Mouse (Mus musculus): ENCODE data around the gene Fam118a. TPM values are rescaled to one million over a fixed set of nuclear protein-coding genes. Genes with fewer than 3 reads are reported as not detected.
A peak's percentile ranks its signal among the peaks of the same experiment; 100 is the strongest.
"Not testable (repeated sequence)": the region's sequence is repeated elsewhere in the genome, so short reads cannot be mapped to it uniquely, and the experiment has no call there.

Gene Fam118a
- total and polyA plus RNA-seq, 3 experiments, result 11.7 to 12.9 TPM; not detected in 1

GRCm38 (mm10) chr15:85033916-85034315 is 5.2 kb downstream of the Fam118a start:
- H3K27ac ChIP-seq (ENCODE audit: control insufficient read depth, low read depth, low read length); H3K9ac ChIP-seq (ENCODE audit: control insufficient read depth, low read depth, low read length, poor library complexity, severe bottlenecking); H3K27me3 ChIP-seq (ENCODE audit: control insufficient read depth in 1 of 2, insufficient read depth in 2 of 2, low read length in 2 of 2); DNase-seq (ENCODE audit: low read depth, low spot score); H3K4me3 ChIP-seq (ENCODE audit: control insufficient read depth in 1 of 2, insufficient read depth in 1 of 2, low read depth in 2 of 2, low read length in 2 of 2); H3K79me2 ChIP-seq (ENCODE audit: control insufficient read depth, insufficient read depth, low read length, poor library complexity); H3K9me3 ChIP-seq (replicated peaks; ENCODE audit: insufficient read depth, low read length): not testable (repeated sequence)
- peaks cover 0 to 14% of the 10 kb centered on the region in 2 experiments; a peak in 2 of 4 replicates for H3K36me3 ChIP-seq (ENCODE audit: control insufficient read depth in 1 of 2, insufficient read depth in 2 of 2, low read length in 2 of 2)
- H3K4me1 ChIP-seq (ENCODE audit: control insufficient read depth in 1 of 2, insufficient read depth in 2 of 2, low read length in 2 of 2), result peaks cover 0 to 18% of the 10 kb centered on the region in 2 experiments; a peak in 2 of 4 replicates

DNA sequence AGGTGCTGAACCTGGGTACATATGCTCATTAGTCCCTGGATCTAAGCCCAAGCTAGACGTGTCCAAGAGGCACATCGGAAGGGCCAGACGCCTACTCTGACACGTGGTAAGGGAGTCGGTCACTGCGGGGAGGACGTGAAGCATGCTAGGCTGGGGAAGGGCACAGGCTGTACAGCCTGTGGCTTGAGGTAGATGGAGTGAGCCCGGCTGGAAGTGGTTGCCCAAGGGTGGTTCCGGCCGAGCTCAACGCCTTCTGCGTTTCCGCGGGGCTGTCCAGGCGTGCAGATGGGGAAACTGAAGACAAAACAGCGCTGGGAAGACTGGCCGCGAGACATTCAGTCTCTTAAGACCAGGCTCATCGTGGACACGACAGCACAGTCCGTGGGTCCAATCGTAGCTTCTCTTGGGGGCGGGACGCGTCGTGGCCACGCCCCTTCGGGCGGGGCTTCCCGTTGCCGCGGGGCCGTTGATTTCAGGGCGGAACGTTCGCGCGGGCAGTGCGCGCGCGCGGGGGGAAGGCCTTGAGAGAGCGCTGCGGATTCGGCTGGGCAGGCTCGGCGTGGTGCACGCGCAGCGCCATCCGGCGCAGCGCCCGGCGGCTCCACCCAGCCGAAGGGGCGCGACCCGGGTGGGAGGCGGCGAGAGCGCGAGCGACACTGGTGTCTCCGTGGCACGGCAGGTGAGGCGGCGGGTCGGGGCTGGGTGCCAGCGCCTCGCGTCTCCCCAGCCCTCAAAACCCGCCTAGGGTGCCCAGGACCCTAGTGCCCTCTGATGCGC is 8.0 kb downstream of the Fam118a start:
- Histone ChIP-seq H3K4me3 (ENCODE audit: control insufficient read depth in 1 of 2, insufficient read depth in 1 of 2, low read depth in 2 of 2, low read length in 2 of 2) (peak overlapping the region; percentile 94), H3K27me3 (ENCODE audit: control insufficient read depth in 1 of 2, insufficient read depth in 2 of 2, low read length in 2 of 2) (no peaks in the 10 kb centered on the region), H3K36me3 (ENCODE audit: control insufficient read depth in 1 of 2, insufficient read depth in 2 of 2, low read length in 2 of 2) (peaks cover 0 to 14% of the 10 kb centered on the region in 2 experiments; a peak in 2 of 4 replicates), H3K27ac (ENCODE audit: control insufficient read depth, low read depth, low read length) (peak overlapping the region; percentile 43), H3K9ac (ENCODE audit: control insufficient read depth, low read depth, low read length, poor library complexity, severe bottlenecking) (peak overlapping the region; percentile 86), H3K9me3 (replicated peaks; ENCODE audit: insufficient read depth, low read length) (no peaks in the 10 kb centered on the region), H3K79me2 (ENCODE audit: control insufficient read depth, insufficient read depth, low read length, poor library complexity) (peaks cover 8% of the 10 kb centered on the region; the same call in 1 of the 2 replicates), H3K4me1 (ENCODE audit: control insufficient read depth in 1 of 2, insufficient read depth in 2 of 2, low read length in 2 of 2) (peaks cover 0 to 18% of the 10 kb centered on the region in 2 experiments; a peak in 2 of 4 replicates)
- peak; percentile 96 for DNase-seq (ENCODE audit: low read depth, low spot score)
- TF ChIP-seq TAL1 (IDR thresholded peaks at IDR 0.05; ENCODE audit: low read length) (no peak), SIN3A (IDR thresholded peaks at IDR 0.05; ENCODE audit: low read length) (peak; percentile 77; the same call in 1 of the 2 replicates), NELFE (IDR thresholded peaks at IDR 0.05; ENCODE audit: low read depth, low read length) (peak; percentile 92), ELF1 (IDR thresholded peaks at IDR 0.05; ENCODE audit: low read depth, low read length) (peak; percentile 59; the same call in 1 of the 2 replicates), POLR2A (IDR thresholded peaks at IDR 0.05; ENCODE audit: control insufficient read depth in 1 of 2, insufficient read depth in 1 of 2, low read depth in 1 of 2, low read length in 2 of 2, poor library complexity in 1 of 2) (peak; percentile 69 to 96), MAX (IDR thresholded peaks at IDR 0.05; ENCODE audit: low read length) (peak; percentile 67; the same call in 1 of the 2 replicates), MYB (IDR thresholded peaks at IDR 0.05; ENCODE audit: low read depth, low read length) (no peak), NRF1 (IDR thresholded peaks at IDR 0.05; ENCODE audit: insufficient read depth, low read depth, low read length, poor library complexity, severe bottlenecking) (peak; percentile 85), MAZ (IDR thresholded peaks at IDR 0.05; ENCODE audit: low read depth, low read length) (peak; percentile 82; the same call in 1 of the 2 replicates), GATA1 (IDR thresholded peaks at IDR 0.05; ENCODE audit: low read depth, low read length) (no peak), POLR2AphosphoS5 (IDR thresholded peaks at IDR 0.05; ENCODE audit: borderline replicate concordance, low read depth, low read length) (0 out of 2 replicates have a peak, but pooled peaks have one; percentile 24), ZMIZ1 (IDR thresholded peaks at IDR 0.05; ENCODE audit: low read depth, low read length) (peak; percentile 60; the same call in 1 of the 2 replicates), SMC3 (IDR thresholded peaks at IDR 0.05; ENCODE audit: low read depth, low read length) (no peak; the same call in 1 of the 2 replicates), TBP (IDR thresholded peaks at IDR 0.05; ENCODE audit: low read depth, low read length) (peak; percentile 87), JUND (IDR thresholded peaks at IDR 0.05; ENCODE audit: low read depth, low read length) (no peak), USF2 (IDR thresholded peaks at IDR 0.05; ENCODE audit: borderline replicate concordance in 1 of 2, insufficient read depth in 1 of 2, low read depth in 1 of 2, low read length in 2 of 2) (no peak), E2F4 (IDR thresholded peaks at IDR 0.05; ENCODE audit: borderline replicate concordance, low read depth, low read length) (0 out of 2 replicates have a peak, but pooled peaks have one; percentile 77), POLR2AphosphoS2 (IDR thresholded peaks at IDR 0.05; ENCODE audit: low read length) (peak; percentile 86), HCFC1 (IDR thresholded peaks at IDR 0.05; ENCODE audit: low read depth, low read length) (peak; percentile 86), ETS1 (IDR thresholded peaks at IDR 0.05; ENCODE audit: low read depth, low read length) (no peak; the same call in 1 of the 2 replicates), MAFK (IDR thresholded peaks at IDR 0.05; ENCODE audit: borderline replicate concordance, low read depth, low read length) (no peak), ZKSCAN1 (IDR thresholded peaks at IDR 0.05; ENCODE audit: low read depth, low read length) (no peak), BHLHE40 (IDR thresholded peaks at IDR 0.05; ENCODE audit: borderline replicate concordance, low read depth, low read length) (no peak), USF1 (IDR thresholded peaks at IDR 0.05; ENCODE audit: low read depth, low read length) (peak; percentile 32; the same call in 1 of the 2 replicates), MXI1 (IDR thresholded peaks at IDR 0.05; ENCODE audit: low read depth, low read length) (peak; percentile 95), CTCF (IDR thresholded peaks at IDR 0.05 in 2 of 3, conservative IDR thresholded peaks at IDR 0.05 in 1 of 3; ENCODE audit: control insufficient read depth in 1 of 3, insufficient read depth in 1 of 3, low read depth in 2 of 3, low read length in 3 of 3, poor library complexity in 1 of 3, severe bottlenecking in 1 of 3) (no peak), TCF12 (IDR thresholded peaks at IDR 0.05; ENCODE audit: low read depth, low read length) (peak; percentile 71), GABPA (IDR thresholded peaks at IDR 0.05; ENCODE audit: low read depth, low read length) (no peak), ZC3H11A (IDR thresholded peaks at IDR 0.05; ENCODE audit: low read depth, low read length) (no peak), MYC (IDR thresholded peaks at IDR 0.05; ENCODE audit: low read depth, low read length) (peak; percentile 96)

Measured in MEL (cell line).